Mouse (Mus musculus): Measurements from ENCODE around the gene Dok1. TPM values are rescaled to one million over a fixed set of nuclear protein-coding genes. Genes with fewer than 3 reads are reported as not detected.

Dok1 gene
- total RNA-seq (2015) (10.2 and 12.3 TPM in 2 replicates), total RNA-seq (2017) (23.5 and 26.8 TPM in 2 replicates)

- ATAC-seq (ENCODE audit: poor library complexity, severe bottlenecking) = peak; percentile 77
Measured at GRCm38 (mm10) chr6:83033249-83034185, at the start of gene Dok1, which contains the start of gene Loxl3. TSS of gene Dok1 (minus strand) at chr6:83033471. TSS of gene Loxl3 (plus strand) at chr6:83034173.

GRCm38 (mm10) chr6:83080210-83080609, 46.9 kb upstream of the Dok1 start:
- no peak for ATAC-seq (ENCODE audit: poor library complexity, severe bottlenecking)

DNA sequence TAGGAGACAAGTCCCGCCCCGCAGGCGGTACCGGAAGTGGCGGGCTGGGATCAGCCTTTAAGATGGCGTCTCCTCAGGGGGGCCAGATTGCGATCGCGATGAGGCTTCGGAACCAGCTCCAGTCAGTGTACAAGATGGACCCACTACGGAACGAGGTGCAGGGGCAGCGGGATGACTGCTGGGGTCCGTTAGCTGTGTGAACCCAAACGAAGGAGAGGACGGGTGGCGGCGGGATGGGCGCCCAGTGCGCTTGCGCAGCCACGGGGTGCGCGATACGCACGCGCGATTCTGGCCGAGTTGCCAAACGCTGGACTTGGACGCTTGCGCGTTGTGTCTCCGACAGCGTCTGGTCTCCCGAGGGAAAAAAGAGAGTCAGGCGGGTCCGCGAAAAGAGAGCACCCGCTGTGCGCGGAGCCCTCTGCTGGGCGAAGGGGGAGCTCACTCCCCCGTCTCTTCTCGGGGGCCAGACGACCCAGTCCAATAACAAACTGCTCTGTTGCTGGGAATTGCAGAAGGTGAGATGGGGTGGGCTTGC, 45.1 kb upstream of the Dok1 start:
- peak; percentile 98 for ATAC-seq (ENCODE audit: poor library complexity, severe bottlenecking)

DNA sequence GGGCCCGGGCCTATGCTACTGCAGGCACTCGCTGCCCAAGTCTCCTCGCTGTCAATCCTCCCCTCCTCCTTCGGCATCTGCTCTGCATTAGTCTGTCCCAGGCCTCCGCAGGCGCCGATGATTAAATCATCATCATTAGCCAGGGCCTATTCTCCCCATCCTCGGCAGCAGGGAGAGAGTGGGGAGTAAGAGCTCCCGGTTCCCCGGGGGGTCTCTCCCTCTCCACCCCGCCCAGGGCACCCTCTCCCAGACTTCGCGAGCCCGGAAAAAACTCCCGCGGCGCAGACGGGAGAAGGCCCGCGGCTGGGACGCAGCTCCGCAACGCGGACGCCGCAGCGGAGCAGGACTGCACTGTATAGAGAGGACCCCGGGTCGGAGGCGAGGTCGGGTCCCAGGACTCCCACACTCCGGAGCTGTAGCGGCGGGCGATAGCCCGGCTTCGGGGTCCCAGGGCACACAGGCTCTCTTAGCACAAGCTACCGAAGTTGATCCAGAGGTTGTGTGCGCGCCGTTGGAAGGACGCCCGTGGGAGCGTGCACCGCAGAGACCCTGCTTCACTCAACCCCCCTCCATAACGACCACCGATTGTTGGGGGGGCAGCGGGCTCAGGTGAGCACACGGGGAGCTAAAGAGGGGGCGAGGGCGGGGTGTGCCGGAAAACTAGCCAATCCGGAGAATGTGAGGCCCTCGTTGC, 44.5 kb upstream of the Dok1 start, which contains the start of gene Pcgf1:
Pcgf1 (plus strand) TSS at position 240 of the 694 bp plus-strand sequence.
- ATAC-seq (ENCODE audit: poor library complexity, severe bottlenecking) = peak; percentile 13; the same call in 1 of the 2 replicates

GRCm38 (mm10) chr6:83074979-83075378, 41.7 kb upstream of the Dok1 start:
- no peak for ATAC-seq (ENCODE audit: poor library complexity, severe bottlenecking)

DNA sequence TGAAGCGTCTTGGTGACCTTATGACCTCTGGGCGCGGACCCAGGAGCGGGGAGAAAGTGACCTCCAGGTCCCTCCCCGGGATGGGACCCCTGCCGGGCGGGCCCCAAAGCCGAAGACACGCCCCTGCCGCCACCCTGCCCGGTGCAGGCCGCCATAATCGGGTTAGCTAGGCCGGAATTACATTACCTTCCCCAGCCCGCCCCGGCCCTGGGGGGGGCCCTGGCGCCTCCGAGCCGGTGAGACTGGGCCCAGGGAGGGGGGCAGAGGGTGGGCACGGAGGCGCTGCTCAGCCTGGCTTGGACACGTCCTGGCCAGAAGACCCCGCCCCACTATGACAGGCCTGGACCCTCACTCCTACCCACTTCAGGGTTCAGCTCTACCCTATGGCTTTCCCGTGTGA, 37.9 kb upstream of the Dok1 start:
- no peak for ATAC-seq (ENCODE audit: poor library complexity, severe bottlenecking)

DNA sequence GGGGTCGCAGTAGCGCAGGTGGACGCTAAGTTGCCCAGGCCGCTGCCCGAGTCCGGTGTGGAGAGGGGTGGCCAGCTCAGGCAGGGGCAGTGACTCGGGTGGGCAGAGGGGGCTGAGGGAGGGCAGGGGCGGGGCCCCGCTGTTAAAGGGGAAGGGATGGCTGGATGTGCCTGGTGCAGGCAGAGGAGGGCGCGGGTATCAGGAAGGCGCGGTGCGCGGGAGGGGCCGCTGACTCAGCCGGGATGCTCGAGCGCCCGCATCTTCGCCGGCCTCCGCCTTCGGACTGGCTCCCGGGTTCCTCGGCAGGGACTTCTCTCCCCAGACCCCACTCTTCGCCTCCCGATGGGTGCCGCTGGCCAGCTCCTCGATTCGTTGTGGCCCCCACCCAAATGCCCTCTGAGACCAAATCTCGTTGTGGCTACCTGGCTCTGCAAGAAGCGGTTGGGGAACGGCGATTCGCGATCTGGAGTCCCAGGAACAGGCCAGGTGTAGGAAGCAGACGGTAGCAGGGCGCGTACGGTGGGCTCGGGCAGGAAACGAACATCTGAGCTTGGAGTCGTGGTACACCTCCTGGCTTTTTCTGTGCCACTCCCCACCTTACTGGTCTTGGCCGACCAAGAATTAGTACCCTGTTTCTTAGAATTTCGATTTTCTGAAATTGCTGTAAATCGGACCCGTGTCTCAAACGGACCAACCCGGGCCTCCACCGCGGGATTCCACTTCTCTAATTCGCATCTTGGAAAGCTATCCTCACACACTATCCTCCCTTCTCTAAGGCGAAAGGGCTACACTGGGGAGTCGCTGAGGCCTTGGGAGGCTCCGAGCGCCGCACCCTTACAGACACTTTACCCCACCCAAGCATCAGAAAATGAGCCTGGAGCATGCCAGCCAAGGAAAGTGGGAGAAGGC, 37.3 kb upstream of the Dok1 start:
- ATAC-seq (ENCODE audit: poor library complexity, severe bottlenecking) = no peak

DNA sequence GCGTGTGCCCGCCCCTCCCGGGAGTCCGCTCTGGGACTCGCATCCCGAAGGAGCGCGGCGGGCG, 36.8 kb upstream of the Dok1 start, which contains the start of gene Tlx2:
Tlx2 (minus strand) TSS at position 47 of the 64 bp plus-strand sequence.
- ATAC-seq (ENCODE audit: poor library complexity, severe bottlenecking) = no peak

DNA sequence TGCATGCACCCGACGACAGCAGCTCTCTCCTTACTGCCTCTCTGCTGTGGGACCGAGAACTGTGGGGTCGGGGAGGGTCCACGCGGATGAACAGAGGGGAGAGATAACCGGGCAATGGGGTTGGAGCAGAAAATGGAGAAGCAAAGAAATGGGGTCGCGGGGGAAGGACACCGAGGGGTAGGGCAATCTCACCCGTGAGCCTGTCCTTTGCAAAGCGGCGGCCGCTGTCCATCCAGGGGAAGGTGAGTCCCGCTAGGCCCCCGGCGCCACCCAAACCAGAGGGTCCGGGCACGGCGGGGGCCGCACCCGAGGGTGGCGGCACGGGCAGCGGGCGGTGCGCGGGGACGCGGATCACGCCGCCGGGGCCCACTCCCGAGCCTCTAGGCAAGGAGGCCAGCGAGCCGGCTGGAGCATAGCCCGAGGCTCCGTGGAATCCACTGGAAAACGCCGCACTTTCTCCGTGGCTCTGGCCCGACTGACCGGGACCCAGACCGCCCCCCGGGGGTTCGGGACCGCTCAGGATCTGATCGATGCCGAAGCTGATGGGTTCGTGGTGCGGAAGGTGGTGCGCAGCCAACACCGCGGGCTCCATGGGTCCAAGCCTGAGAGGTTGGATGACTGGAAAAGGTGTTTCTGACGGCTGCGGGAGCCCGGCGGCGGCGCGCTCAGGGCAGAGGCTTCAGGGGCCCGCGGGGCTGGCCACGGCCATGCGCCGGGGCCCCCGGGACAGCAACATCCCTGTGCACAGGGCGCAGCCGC, 36.4 kb upstream of the Dok1 start:
- ATAC-seq (ENCODE audit: poor library complexity, severe bottlenecking) = no peak

GRCm38 (mm10) chr6:83068706-83069487, 35.6 kb upstream of the Dok1 start:
- ATAC-seq (ENCODE audit: poor library complexity, severe bottlenecking) = no peak

- ATAC-seq (ENCODE audit: poor library complexity, severe bottlenecking) = no peak
Measured at GRCm38 (mm10) chr6:83068221-83068620, 35.0 kb upstream of the Dok1 start.

GRCm38 (mm10) chr6:83066441-83066840, 33.2 kb upstream of the Dok1 start:
- ATAC-seq (ENCODE audit: poor library complexity, severe bottlenecking) = no peak

- peak; percentile 39; the same call in 1 of the 2 replicates for ATAC-seq (ENCODE audit: poor library complexity, severe bottlenecking)
Measured at GRCm38 (mm10) chr6:83065995-83066394, 32.7 kb upstream of the Dok1 start.

- no peak for ATAC-seq (ENCODE audit: poor library complexity, severe bottlenecking)
Measured at GRCm38 (mm10) chr6:83058725-83059124, 25.5 kb upstream of the Dok1 start.

DNA sequence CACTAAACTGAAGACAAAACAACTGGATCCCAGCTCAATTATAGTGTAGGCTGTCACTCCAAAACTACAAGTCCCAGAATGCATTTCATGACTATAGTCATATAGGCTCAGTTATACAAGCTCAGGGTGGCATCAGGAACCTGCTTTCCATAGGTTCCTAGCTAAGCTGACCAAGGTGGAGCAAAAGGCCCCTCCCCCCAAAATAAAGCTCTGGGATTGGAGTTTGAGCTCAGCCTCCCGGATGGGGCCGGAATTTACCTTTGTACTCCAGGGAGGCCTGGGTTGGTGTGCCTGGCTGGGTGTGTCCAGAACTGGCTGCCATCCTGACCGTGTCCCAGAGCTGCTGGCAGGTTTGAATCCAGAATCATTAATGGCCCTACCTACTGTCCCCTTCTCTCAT, 24.5 kb upstream of the Dok1 start, which contains the start of gene Dqx1:
Dqx1 (plus strand) TSS at position 55 of the 400 bp plus-strand sequence.
- ATAC-seq (ENCODE audit: poor library complexity, severe bottlenecking) = no peak

GRCm38 (mm10) chr6:83054871-83055431, 21.7 kb upstream of the Dok1 start, which contains the start of gene Htra2:
TSS of gene Htra2 (minus strand) at chr6:83055273.
- no peak; the same call in 1 of the 2 replicates for ATAC-seq (ENCODE audit: poor library complexity, severe bottlenecking)

DNA sequence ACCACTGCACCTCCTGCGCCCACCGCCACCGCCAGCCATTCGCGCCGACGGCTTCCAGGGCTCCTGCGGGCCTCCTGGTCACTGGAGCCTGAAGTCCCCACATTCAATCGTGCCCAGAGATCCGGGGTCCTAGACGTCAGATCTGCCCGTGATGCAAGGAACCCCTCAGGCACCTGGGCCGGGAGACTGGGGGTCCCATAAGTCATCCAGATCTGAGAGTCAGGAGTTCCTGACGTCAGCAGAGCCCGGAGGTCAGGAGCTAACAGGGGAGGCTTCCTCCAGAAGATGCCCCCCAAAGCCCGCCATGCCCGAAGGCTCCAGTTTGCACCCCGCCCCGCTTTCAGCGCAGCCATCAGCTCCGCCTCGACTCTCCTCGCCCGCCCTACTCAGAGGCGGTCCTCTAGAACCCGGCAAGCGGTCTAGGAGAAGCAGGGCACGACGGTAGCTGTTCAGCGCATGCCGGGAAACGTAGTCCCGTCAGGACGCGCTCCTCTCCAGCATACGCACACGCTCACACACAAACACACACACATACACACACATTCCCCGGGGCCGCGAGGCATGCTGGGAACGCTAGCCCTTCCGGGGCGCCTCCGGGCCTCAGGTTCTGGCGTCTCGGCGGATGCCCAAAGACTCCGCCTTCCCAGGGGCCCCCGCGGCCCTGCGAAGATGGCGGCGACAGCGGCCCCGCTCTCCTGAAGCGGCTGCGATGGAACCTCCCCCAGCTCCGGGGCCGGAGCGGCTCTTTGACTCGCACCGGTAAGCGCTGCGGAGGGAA, 21.0 kb upstream of the Dok1 start, which contains the start of gene Aup1:
Aup1 (plus strand) TSS at position 448 of the 778 bp plus-strand sequence.
- peak; percentile 91 for ATAC-seq (ENCODE audit: poor library complexity, severe bottlenecking)

Data from megakaryocyte, adult 5-6 weeks (primary cell).